Mouse (Mus musculus): ENCODE data around the gene Ttc29. TPM values are rescaled to one million over a fixed set of nuclear protein-coding genes. Genes with fewer than 3 reads are reported as not detected.

Ttc29 gene
- not detected for polyA plus RNA-seq (2021)

- CTCF ChIA-PET = no interaction called here
- H3K27me3 ChIP-seq = peaks cover 37% of the 10 kb centered on the region
- POLR2A ChIA-PET = no interaction called here
- no peak for TF ChIP-seq CTCF (IDR thresholded peaks at IDR 0.05)
- ATAC-seq = no peak
- no peak for DNase-seq (ENCODE audit: low read depth, low spot score)
- in situ Hi-C loops (cut with MboI; ENCODE audit: low pct_unique_long_range_greater_than_20kb) = no loop called here
Observed at GRCm38 (mm10) chr8:78213074-78213473, at the start of gene Ttc29. Ttc29 (plus strand) TSS chr8:78213297.

- peaks cover 13% of the 10 kb centered on the region for H3K27me3 ChIP-seq
- POLR2A ChIA-PET = no interaction called here
- CTCF ChIA-PET = no interaction called here
- in situ Hi-C loops (cut with MboI; ENCODE audit: low pct_unique_long_range_greater_than_20kb) = no loop called here
- ATAC-seq = no peak
- no peak for DNase-seq (ENCODE audit: low read depth, low spot score)
- peak; percentile 16 for TF ChIP-seq CTCF (IDR thresholded peaks at IDR 0.05)
Observed at GRCm38 (mm10) chr8:78171351-78171750, 41.7 kb upstream of the Ttc29 start.

GRCm38 (mm10) chr8:78182654-78183053 is 30.4 kb upstream of the Ttc29 start:
- TF ChIP-seq CTCF (IDR thresholded peaks at IDR 0.05) = no peak
- POLR2A ChIA-PET = no interaction called here
- CTCF ChIA-PET = no interaction called here
- ATAC-seq (no peak), DNase-seq (ENCODE audit: low read depth, low spot score) (no peak)
- H3K27me3 ChIP-seq = peaks cover 18% of the 10 kb centered on the region
- in situ Hi-C loops (cut with MboI; ENCODE audit: low pct_unique_long_range_greater_than_20kb) = no loop called here

- CTCF ChIA-PET = no interaction called here
- no peak for TF ChIP-seq CTCF (IDR thresholded peaks at IDR 0.05)
- H3K27me3 ChIP-seq = peaks cover 15% of the 10 kb centered on the region
- no peak for ATAC-seq
- POLR2A ChIA-PET = no interaction called here
- in situ Hi-C loops (cut with MboI; ENCODE audit: low pct_unique_long_range_greater_than_20kb) = no loop called here
- DNase-seq (ENCODE audit: low read depth, low spot score) = no peak
Observed at GRCm38 (mm10) chr8:78183414-78183813, 29.7 kb upstream of the Ttc29 start.

- ATAC-seq (no peak), DNase-seq (ENCODE audit: low read depth, low spot score) (no peak)
- POLR2A ChIA-PET = no interaction called here
- no peak for TF ChIP-seq CTCF (IDR thresholded peaks at IDR 0.05)
- in situ Hi-C loops (cut with MboI; ENCODE audit: low pct_unique_long_range_greater_than_20kb) = no loop called here
- H3K27me3 ChIP-seq = peaks cover 37% of the 10 kb centered on the region
- CTCF ChIA-PET = no interaction called here
Observed at GRCm38 (mm10) chr8:78187087-78187486, 26.0 kb upstream of the Ttc29 start.

GRCm38 (mm10) chr8:78204229-78204628 is 8.9 kb upstream of the Ttc29 start:
- DNase-seq (ENCODE audit: low read depth, low spot score) = no peak
- H3K27me3 ChIP-seq = peaks cover 47% of the 10 kb centered on the region
- peak; percentile 40 for TF ChIP-seq CTCF (IDR thresholded peaks at IDR 0.05)
- no peak for ATAC-seq
- CTCF ChIA-PET = interaction anchor here (1.3 kb wide), 1 partner anchor 52 kb away, joined by 4 read pairs; no protein-coding TSS in a partner anchor
- POLR2A ChIA-PET = no interaction called here
- in situ Hi-C loops (cut with MboI; ENCODE audit: low pct_unique_long_range_greater_than_20kb) = no loop called here

- CTCF ChIA-PET = interaction anchor here (1.0 kb wide), 1 partner anchor 11 kb away, joined by 3 read pairs; no protein-coding TSS in a partner anchor
- TF ChIP-seq CTCF (IDR thresholded peaks at IDR 0.05) = no peak
- in situ Hi-C loops (cut with MboI; ENCODE audit: low pct_unique_long_range_greater_than_20kb) = no loop called here
- ATAC-seq (no peak), DNase-seq (ENCODE audit: low read depth, low spot score) (no peak)
- peaks cover 42% of the 10 kb centered on the region for H3K27me3 ChIP-seq
- POLR2A ChIA-PET = no interaction called here
Observed at GRCm38 (mm10) chr8:78210424-78210823, 2.7 kb upstream of the Ttc29 start.

GRCm38 (mm10) chr8:78214645-78215044 is 1.5 kb downstream of the Ttc29 start:
- POLR2A ChIA-PET = no interaction called here
- no peak for ATAC-seq
- peaks cover 37% of the 10 kb centered on the region for H3K27me3 ChIP-seq
- in situ Hi-C loops (cut with MboI; ENCODE audit: low pct_unique_long_range_greater_than_20kb) = no loop called here
- CTCF ChIA-PET = no interaction called here
- DNase-seq (ENCODE audit: low read depth, low spot score) = no peak
- TF ChIP-seq CTCF (IDR thresholded peaks at IDR 0.05) = no peak

GRCm38 (mm10) chr8:78226087-78226486 is 13.0 kb downstream of the Ttc29 start:
- ChIA-PET POLR2A (no interaction called here), CTCF (no interaction called here)
- in situ Hi-C loops (cut with MboI; ENCODE audit: low pct_unique_long_range_greater_than_20kb) = loop anchor here (25.0 kb wide), 2 partner anchors 661 to 1061 kb away; partner anchors contain the start of gene Mmaa
- DNase-seq (ENCODE audit: low read depth, low spot score) = no peak
- TF ChIP-seq CTCF (IDR thresholded peaks at IDR 0.05) = no peak
- H3K27me3 ChIP-seq = peaks cover 37% of the 10 kb centered on the region
- no peak for ATAC-seq

- DNase-seq (ENCODE audit: low read depth, low spot score) (no peak), ATAC-seq (no peak)
Observed at GRCm38 (mm10) chr8:78230721-78231120, 17.6 kb downstream of the Ttc29 start.

GRCm38 (mm10) chr8:78232870-78233707 is 20.0 kb downstream of the Ttc29 start:
- ChIA-PET CTCF (no interaction called here), POLR2A (no interaction called here)
- H3K27me3 ChIP-seq = peaks cover 51% of the 10 kb centered on the region
- in situ Hi-C loops (cut with MboI; ENCODE audit: low pct_unique_long_range_greater_than_20kb) = loop anchor here (25.0 kb wide), 2 partner anchors 654 to 1054 kb away; partner anchors contain the start of gene Mmaa
- DNase-seq (ENCODE audit: low read depth, low spot score) (no peak), ATAC-seq (no peak)
- TF ChIP-seq CTCF (IDR thresholded peaks at IDR 0.05) = no peak

More at GRCm38 (mm10) chr8:78230721-78231120, 17.6 kb downstream of the Ttc29 start:
- no peak for TF ChIP-seq CTCF (IDR thresholded peaks at IDR 0.05)
- H3K27me3 ChIP-seq = peaks cover 42% of the 10 kb centered on the region
- ChIA-PET CTCF (interaction anchor here (1.5 kb wide), 1 partner anchor 19 kb away, joined by 4 read pairs; no protein-coding TSS in a partner anchor), POLR2A (no interaction called here)
- in situ Hi-C loops (cut with MboI; ENCODE audit: low pct_unique_long_range_greater_than_20kb) = loop anchor here (25.0 kb wide), 2 partner anchors 657 to 1057 kb away; partner anchors contain the start of gene Mmaa

Data from Patski (cell line).